Mouse (Mus musculus) Muller cell, postnatal 12 days (primary cell): Measurements from ENCODE around the gene Slc5a8.

Experiments used
- DNase-seq: peaks from one replicate; pipeline ENCODE4 v3.0.0-alpha.2; 2015; ENCODE audit errors: inconsistent ontology term

Slc5a8 gene

GRCm38 (mm10) chr10:88885632-88886090 lies at the start of gene Slc5a8:
Gene Slc5a8, plus strand, starts transcription at chr10:88885992.
- DNase-seq: no peak

- no peak for DNase-seq
Measured at GRCm38 (mm10) chr10:88848876-88849476, 36.8 kb upstream of the Slc5a8 start.

- DNase-seq: peak; percentile 11
Measured at GRCm38 (mm10) chr10:88849976-88850375, 35.8 kb upstream of the Slc5a8 start.

GRCm38 (mm10) chr10:88853326-88853725 lies 32.5 kb upstream of the Slc5a8 start:
- no peak for DNase-seq

GRCm38 (mm10) chr10:88860911-88861310 lies 24.9 kb upstream of the Slc5a8 start:
- DNase-seq: no peak

- DNase-seq: no peak
Measured at GRCm38 (mm10) chr10:88861416-88861815, 24.4 kb upstream of the Slc5a8 start.

GRCm38 (mm10) chr10:88862293-88862692 lies 23.5 kb upstream of the Slc5a8 start:
- no peak for DNase-seq

GRCm38 (mm10) chr10:88866017-88866416 lies 19.8 kb upstream of the Slc5a8 start:
- DNase-seq: no peak

- DNase-seq: no peak
Measured at GRCm38 (mm10) chr10:88874870-88875269, 10.9 kb upstream of the Slc5a8 start.

- DNase-seq: no peak
Measured at GRCm38 (mm10) chr10:88877421-88877820, 8.4 kb upstream of the Slc5a8 start.

GRCm38 (mm10) chr10:88883721-88884120 lies 2.1 kb upstream of the Slc5a8 start:
- DNase-seq: no peak

- no peak for DNase-seq
Measured at GRCm38 (mm10) chr10:88884836-88885235, 956 bp upstream of the Slc5a8 start.

- DNase-seq: no peak
Measured at GRCm38 (mm10) chr10:88886114-88886513, 322 bp downstream of the Slc5a8 start.

GRCm38 (mm10) chr10:88888376-88888775 lies 2.6 kb downstream of the Slc5a8 start:
- no peak for DNase-seq

GRCm38 (mm10) chr10:88891410-88891809 lies 5.6 kb downstream of the Slc5a8 start:
- DNase-seq: no peak

- DNase-seq: no peak
Measured at GRCm38 (mm10) chr10:88892560-88893087, 6.8 kb downstream of the Slc5a8 start.

GRCm38 (mm10) chr10:88897032-88897431 lies 11.2 kb downstream of the Slc5a8 start:
- no peak for DNase-seq

- no peak for DNase-seq
Measured at GRCm38 (mm10) chr10:88949649-88950296, 64.0 kb downstream of the Slc5a8 start.

- DNase-seq: no peak
Measured at GRCm38 (mm10) chr10:88950297-88950653, 64.5 kb downstream of the Slc5a8 start.

GRCm38 (mm10) chr10:88960791-88961190 lies 75.0 kb downstream of the Slc5a8 start:
- no peak for DNase-seq

GRCm38 (mm10) chr10:88968586-88968985 lies 82.8 kb downstream of the Slc5a8 start:
- no peak for DNase-seq

GRCm38 (mm10) chr10:88970951-88971725 lies 85.3 kb downstream of the Slc5a8 start:
- peak; percentile 34 for DNase-seq
